Mouse (Mus musculus): ENCODE measurements around the gene Macf1. TPM values are rescaled to one million over a fixed set of nuclear protein-coding genes. Genes with fewer than 3 reads are reported as not detected.
"Not testable (repeated sequence)": the region's sequence is repeated elsewhere in the genome, so short reads cannot be mapped to it uniquely, and the experiment has no call there.

The Macf1 gene
- total RNA-seq, 2 experiments from 2014 or later: 194 to 241 TPM

- DNase-seq (ENCODE audit: extremely low spot score in 1 of 2, low spot score in 1 of 2): no peak
These were observed 119.9 kb downstream of the Macf1 start for GRCm38 (mm10) chr4:123564051-123564791.

- DNase-seq (ENCODE audit: extremely low spot score in 1 of 2, low spot score in 1 of 2): no peak
These were observed 121.9 kb downstream of the Macf1 start for GRCm38 (mm10) chr4:123562177-123562815.

- no peak for DNase-seq (ENCODE audit: extremely low spot score in 1 of 2, low spot score in 1 of 2)
These were observed 123.3 kb downstream of the Macf1 start for GRCm38 (mm10) chr4:123560896-123561295.

GRCm38 (mm10) chr4:123558496-123558895 is 125.7 kb downstream of the Macf1 start:
- DNase-seq (ENCODE audit: extremely low spot score in 1 of 2, low spot score in 1 of 2): no peak

GRCm38 (mm10) chr4:123555251-123555650 is 128.9 kb downstream of the Macf1 start:
- no peak for DNase-seq (ENCODE audit: extremely low spot score in 1 of 2, low spot score in 1 of 2)

- DNase-seq (ENCODE audit: extremely low spot score in 1 of 2, low spot score in 1 of 2): no peak
These were observed 131.5 kb downstream of the Macf1 start for GRCm38 (mm10) chr4:123552689-123553088.

- DNase-seq (ENCODE audit: extremely low spot score in 1 of 2, low spot score in 1 of 2): no peak
These were observed 135.8 kb downstream of the Macf1 start for GRCm38 (mm10) chr4:123548317-123548716.

- DNase-seq (ENCODE audit: extremely low spot score in 1 of 2, low spot score in 1 of 2): no peak
These were observed 140.5 kb downstream of the Macf1 start for GRCm38 (mm10) chr4:123543691-123544090.

GRCm38 (mm10) chr4:123535271-123535670 is 148.9 kb downstream of the Macf1 start:
- peak; percentile 21 to 59 for DNase-seq (ENCODE audit: extremely low spot score in 1 of 2, low spot score in 1 of 2)

- no peak for DNase-seq (ENCODE audit: extremely low spot score in 1 of 2, low spot score in 1 of 2)
These were observed 152.2 kb downstream of the Macf1 start for GRCm38 (mm10) chr4:123532001-123532400.

GRCm38 (mm10) chr4:123530976-123531375 is 153.2 kb downstream of the Macf1 start:
- no peak for DNase-seq (ENCODE audit: extremely low spot score in 1 of 2, low spot score in 1 of 2)

GRCm38 (mm10) chr4:123529230-123529629 is 154.9 kb downstream of the Macf1 start:
- DNase-seq (ENCODE audit: extremely low spot score in 1 of 2, low spot score in 1 of 2): peak in 1 of 2 experiments; percentile 32

GRCm38 (mm10) chr4:123527607-123528010 is 156.6 kb downstream of the Macf1 start:
- DNase-seq (ENCODE audit: extremely low spot score in 1 of 2, low spot score in 1 of 2): peak; percentile 27 to 39

GRCm38 (mm10) chr4:123526779-123527280 is 157.3 kb downstream of the Macf1 start:
- DNase-seq (ENCODE audit: extremely low spot score in 1 of 2, low spot score in 1 of 2): peak in 1 of 2 experiments; percentile 21

GRCm38 (mm10) chr4:123524746-123525145 is 159.4 kb downstream of the Macf1 start:
- no peak for DNase-seq (ENCODE audit: extremely low spot score in 1 of 2, low spot score in 1 of 2)

- DNase-seq (ENCODE audit: extremely low spot score in 1 of 2, low spot score in 1 of 2): not testable (repeated sequence)
These were observed 164.0 kb downstream of the Macf1 start for GRCm38 (mm10) chr4:123520123-123520522.

GRCm38 (mm10) chr4:123515673-123516072 is 168.5 kb downstream of the Macf1 start:
- DNase-seq (ENCODE audit: extremely low spot score in 1 of 2, low spot score in 1 of 2): no peak

- no peak for DNase-seq (ENCODE audit: extremely low spot score in 1 of 2, low spot score in 1 of 2)
These were observed 174.0 kb downstream of the Macf1 start for GRCm38 (mm10) chr4:123510201-123510600.

GRCm38 (mm10) chr4:123489086-123489485 is 195.1 kb downstream of the Macf1 start:
- DNase-seq (ENCODE audit: extremely low spot score in 1 of 2, low spot score in 1 of 2): no peak

GRCm38 (mm10) chr4:123479991-123480390 is 204.2 kb downstream of the Macf1 start:
- DNase-seq (ENCODE audit: extremely low spot score in 1 of 2, low spot score in 1 of 2): no peak

GRCm38 (mm10) chr4:123478655-123479433 is 205.3 kb downstream of the Macf1 start:
- DNase-seq (ENCODE audit: extremely low spot score in 1 of 2, low spot score in 1 of 2): no peak

Measured in layer of hippocampus, postnatal 25 days (tissue).